Mouse (Mus musculus) CH12.LX (cell line): Measurements from ENCODE around the gene BC053393. TPM values are rescaled to one million over a fixed set of nuclear protein-coding genes. Genes with fewer than 3 reads are reported as not detected.

Experiments
- DNase-seq: peaks from one replicate; pipeline ENCODE4 v3.0.0-alpha.2; 2013; ENCODE audit errors: extremely low read depth
- H3K27ac ChIP-seq: 2 replicates; pipeline ENCODE4 v1.5.1; 2012; ENCODE audit warnings: low read depth, mild to moderate bottlenecking, control low read depth, moderate library complexity; ENCODE audit not compliant: insufficient read depth
- H3K27me3 ChIP-seq: replicated peaks from 2 replicates; pipeline ENCODE3; 2012; ENCODE audit warnings: inconsistent platforms
- H3K36me3 ChIP-seq, 2 experiments: replicated peaks in 1 of 2; 2 replicates each; pipeline versions ENCODE3 to v1.6.1; 2012; ENCODE audit warnings: inconsistent platforms in 1 of 2, low read length in 1 of 2, mild to moderate bottlenecking in 1 of 2, mixed read lengths in 1 of 2, moderate library complexity in 1 of 2; ENCODE audit not compliant: control insufficient read depth in 1 of 2, insufficient read depth in 1 of 2
- H3K4me1 ChIP-seq, 2 experiments: 2 replicates each; pipeline ENCODE4 v1.6.1; 2012; ENCODE audit warnings: inconsistent platforms in 1 of 2, moderate library complexity in 1 of 2; ENCODE audit not compliant: insufficient read depth in 2 of 2, control insufficient read depth in 1 of 2
- H3K4me2 ChIP-seq: 2 replicates; pipeline ENCODE4 v1.6.1; 2012; ENCODE audit warnings: low read depth, mild to moderate bottlenecking, control low read depth; ENCODE audit not compliant: poor library complexity, insufficient read depth, severe bottlenecking
- H3K4me3 ChIP-seq, 3 experiments: fragments of 150-350 bp in 1 of 3; sonication (generic) in 1 of 3; replicated peaks in 1 of 3; 2 replicates each; pipeline versions ENCODE3 to v1.5.1; 2011 to 2012; ENCODE audit warnings: low read depth in 2 of 3, low read length in 2 of 3, mild to moderate bottlenecking in 2 of 3, moderate library complexity in 2 of 3, control low read depth in 1 of 3, improper control_type of control experiment in 1 of 3, inconsistent platforms in 1 of 3, mixed read lengths in 1 of 3; ENCODE audit not compliant: poor library complexity in 1 of 3
- H3K79me2 ChIP-seq: replicated peaks from 2 replicates; pipeline ENCODE4 v1.6.1; 2012; ENCODE audit warnings: mild to moderate bottlenecking, moderate library complexity; ENCODE audit not compliant: control insufficient read depth, poor library complexity, insufficient read depth, severe bottlenecking; ENCODE audit errors: extremely low read depth
- H3K9ac ChIP-seq: 2 replicates; pipeline ENCODE4 v1.6.1; 2012; ENCODE audit warnings: low read depth, mild to moderate bottlenecking, control low read depth, moderate library complexity; ENCODE audit not compliant: insufficient read depth
- H3K9me3 ChIP-seq: replicated peaks from 2 replicates; pipeline ENCODE3; 2012; ENCODE audit warnings: low read length, inconsistent platforms, mixed read lengths
- BHLHE40 ChIP-seq: IDR thresholded peaks from 2 replicates; pipeline ENCODE4 v1.6.1; 2011; ENCODE audit warnings: mild to moderate bottlenecking, low read depth, low read length, improper control_type of control experiment
- CHD1 ChIP-seq: IDR thresholded peaks from 2 replicates; pipeline ENCODE4 v1.6.1; 2012; ENCODE audit warnings: low read depth, low read length, improper control_type of control experiment, inconsistent platforms
- CHD2 ChIP-seq: IDR thresholded peaks from 2 replicates; pipeline ENCODE4 v1.6.1; 2011; ENCODE audit warnings: low read length, improper control_type of control experiment
- E2F4 ChIP-seq: IDR thresholded peaks from 2 replicates; pipeline ENCODE4 v1.6.1; 2011; ENCODE audit warnings: low read depth, low read length, improper control_type of control experiment; ENCODE audit not compliant: insufficient replicate concordance
- ELF1 ChIP-seq: IDR thresholded peaks from 2 replicates; pipeline ENCODE4 v1.6.1; 2014; ENCODE audit warnings: low read depth, mild to moderate bottlenecking, inconsistent platforms, low read length, improper control_type of control experiment
- EP300 ChIP-seq: IDR thresholded peaks from 2 replicates; pipeline ENCODE4 v1.6.1; 2011; ENCODE audit warnings: low read length, improper control_type of control experiment
- HCFC1 ChIP-seq: IDR thresholded peaks from 2 replicates; pipeline ENCODE4 v1.6.1; 2012; ENCODE audit warnings: low read depth, mild to moderate bottlenecking, inconsistent platforms, low read length, improper control_type of control experiment
- JUN ChIP-seq: IDR thresholded peaks from 2 replicates; pipeline ENCODE4 v1.6.1; 2011; ENCODE audit warnings: low read depth, mild to moderate bottlenecking, low read length, improper control_type of control experiment, moderate library complexity; ENCODE audit not compliant: insufficient read depth
- MAX ChIP-seq: IDR thresholded peaks from 2 replicates; pipeline ENCODE4 v1.6.1; 2011; ENCODE audit warnings: low read length, improper control_type of control experiment
- MXI1 ChIP-seq: IDR thresholded peaks from 2 replicates; pipeline ENCODE4 v1.6.1; 2011; ENCODE audit warnings: mild to moderate bottlenecking, low read depth, low read length, improper control_type of control experiment
- NELFE ChIP-seq: IDR thresholded peaks from 2 replicates; pipeline ENCODE4 v1.6.1; 2011; ENCODE audit warnings: low read depth, low read length, improper control_type of control experiment
- POLR2A ChIP-seq: IDR thresholded peaks from 2 replicates; pipeline ENCODE4 v1.6.1; 2011; ENCODE audit warnings: low read depth, mild to moderate bottlenecking, improper control_type of control experiment, low read length
- POLR2AphosphoS2 ChIP-seq: IDR thresholded peaks from 2 replicates; pipeline ENCODE4 v1.6.1; 2011; ENCODE audit warnings: low read depth, low read length, improper control_type of control experiment
- RAD21 ChIP-seq: IDR thresholded peaks from 2 replicates; pipeline ENCODE4 v1.6.1; 2011; ENCODE audit warnings: low read depth, mild to moderate bottlenecking, low read length, improper control_type of control experiment, moderate library complexity
- SIN3A ChIP-seq: IDR thresholded peaks from 2 replicates; pipeline ENCODE4 v1.6.1; 2012; ENCODE audit warnings: low read length, improper control_type of control experiment, inconsistent platforms
- TCF12 ChIP-seq: IDR thresholded peaks from 2 replicates; pipeline ENCODE4 v1.6.1; 2014; ENCODE audit warnings: low read depth, mild to moderate bottlenecking, inconsistent platforms, low read length, improper control_type of control experiment
- USF1 ChIP-seq: IDR thresholded peaks from 2 replicates; pipeline ENCODE4 v1.6.1; 2014; ENCODE audit warnings: low read depth, mild to moderate bottlenecking, inconsistent platforms, low read length, improper control_type of control experiment
- USF2 ChIP-seq: conservative IDR thresholded peaks from 2 replicates; pipeline ENCODE4 v1.6.1; 2011; ENCODE audit warnings: low read depth, low read length, improper control_type of control experiment
- ZC3H11A ChIP-seq: IDR thresholded peaks from 2 replicates; pipeline ENCODE4 v1.6.1; 2012; ENCODE audit warnings: low read depth, mild to moderate bottlenecking, inconsistent platforms, low read length, improper control_type of control experiment
- dilution Hi-C: fragments of 300-500 bp; cut with MboI; formaldehyde crosslinking; loops from 2 replicates; pipeline ENCODE4 v1.14.3; 2020; ENCODE audit warnings: low sequenced_read_pairs; ENCODE audit not compliant: extremely low pct_unique_long_range_greater_than_20kb, extremely low pct_ligation_motif_present
- in situ Hi-C: fragments of 300-500 bp; cut with MboI; formaldehyde crosslinking; loops from 3 replicates; pipeline ENCODE4 v1.14.3; 2019; ENCODE audit warnings: low sequenced_read_pairs, low pct_ligation_motif_present, low pct_unique_long_range_greater_than_20kb, mixed read lengths
- polyA plus RNA-seq: library from polyadenylated mRNA; unstranded; fragments of >175 nt; gene quantifications from 2 replicates; pipeline ENCODE4 v1.2.1, GENCODE M21; 2012; ENCODE audit warnings: low read depth; ENCODE audit not compliant: insufficient read length
- total RNA-seq, 2 experiments: library from RNA; depleted of rRNA; stranded (reverse); fragments of 300-350 nt in 1 of 2; fragments of >200 nt in 1 of 2; gene quantifications; 2 replicates each; pipeline ENCODE4 v1.2.3; 2012 to 2014

BC053393 gene
- total and polyA plus RNA-seq, 3 experiments = not detected

DNA sequence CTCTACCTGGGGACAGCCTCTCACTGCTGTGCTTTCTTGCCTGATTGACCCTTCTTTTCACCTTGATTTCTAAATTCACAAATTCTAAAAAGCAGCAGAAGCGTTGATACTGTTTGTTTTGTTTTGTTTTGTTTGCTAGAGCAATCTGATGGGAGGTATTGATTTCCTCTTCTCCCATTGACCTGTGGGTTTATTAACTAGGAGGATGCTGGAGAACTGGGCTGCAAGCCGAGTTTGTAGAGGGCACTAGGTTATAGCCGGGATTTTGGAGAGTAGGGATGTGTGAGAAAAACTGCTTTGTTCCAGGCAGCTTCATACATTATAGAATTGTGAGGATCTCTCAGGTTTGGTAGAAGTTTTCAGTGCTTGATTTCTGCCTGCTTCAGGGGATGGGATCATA lies 9.1 kb downstream of the BC053393 start:
- Histone ChIP-seq H3K27ac (no peak overlapping the region), H3K27me3 (no peaks in the 10 kb centered on the region), H3K4me1 (peaks cover 0 to 5% of the 10 kb centered on the region in 2 experiments; a peak in 1 of 4 replicates), H3K9ac (no peak overlapping the region), H3K4me2 (no peak overlapping the region), H3K79me2 (no peaks in the 10 kb centered on the region), H3K4me3 (no peak overlapping the region), H3K9me3 (no peaks in the 10 kb centered on the region), H3K36me3 (no peaks in the 10 kb centered on the region)
- TF ChIP-seq RAD21 (no peak), NELFE (no peak), TCF12 (no peak), SIN3A (no peak), E2F4 (no peak), CHD2 (no peak), POLR2A (no peak), ZC3H11A (no peak), CHD1 (no peak), USF2 (no peak), MXI1 (no peak), POLR2AphosphoS2 (no peak), EP300 (no peak), HCFC1 (no peak)
- in situ Hi-C loops = no loop called here
- dilution Hi-C loops = no loop called here
- DNase-seq = no peak

DNA sequence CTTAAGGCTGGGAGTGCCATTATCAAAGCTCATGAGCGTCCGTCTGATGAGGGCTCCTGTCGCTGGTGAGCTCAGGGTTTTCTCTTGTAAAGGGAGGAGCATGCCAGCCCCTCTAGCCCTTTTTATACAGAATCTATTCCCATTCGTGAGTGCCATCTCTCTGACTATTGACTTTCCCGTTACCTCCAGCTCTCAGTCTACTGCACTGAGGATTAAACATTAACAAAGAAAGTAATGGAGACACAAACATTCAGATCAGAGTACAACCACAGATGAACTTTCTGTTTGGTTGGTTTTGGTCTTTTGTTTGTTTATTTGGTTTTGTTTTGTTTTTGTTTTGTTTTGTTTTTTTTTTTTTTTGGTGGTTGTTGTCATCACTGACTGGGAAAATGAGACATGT lies 11.4 kb downstream of the BC053393 start:
- Histone ChIP-seq H3K4me1 (peaks cover 0 to 5% of the 10 kb centered on the region in 2 experiments; a peak in 1 of 4 replicates), H3K27me3 (peaks cover 2% of the 10 kb centered on the region), H3K4me3 (no peak overlapping the region), H3K9ac (no peak overlapping the region), H3K36me3 (no peaks in the 10 kb centered on the region), H3K4me2 (no peak overlapping the region), H3K79me2 (no peaks in the 10 kb centered on the region), H3K27ac (no peak overlapping the region), H3K9me3 (no peaks in the 10 kb centered on the region)
- in situ Hi-C loops = no loop called here
- dilution Hi-C loops = no loop called here
- TF ChIP-seq USF1 = no peak
- no peak for TF ChIP-seq BHLHE40
- TF ChIP-seq MAX = no peak
- no peak for TF ChIP-seq POLR2AphosphoS2
- TF ChIP-seq ELF1 = no peak
- no peak for TF ChIP-seq JUN
- DNase-seq = no peak
